Mouse (Mus musculus): ENCODE data around the gene Myadml2. TPM values are rescaled to one million over a fixed set of nuclear protein-coding genes. Genes with fewer than 3 reads are reported as not detected.

The Myadml2 gene
- total and polyA plus RNA-seq, 3 experiments: 0.68 TPM; not detected in 2

DNA sequence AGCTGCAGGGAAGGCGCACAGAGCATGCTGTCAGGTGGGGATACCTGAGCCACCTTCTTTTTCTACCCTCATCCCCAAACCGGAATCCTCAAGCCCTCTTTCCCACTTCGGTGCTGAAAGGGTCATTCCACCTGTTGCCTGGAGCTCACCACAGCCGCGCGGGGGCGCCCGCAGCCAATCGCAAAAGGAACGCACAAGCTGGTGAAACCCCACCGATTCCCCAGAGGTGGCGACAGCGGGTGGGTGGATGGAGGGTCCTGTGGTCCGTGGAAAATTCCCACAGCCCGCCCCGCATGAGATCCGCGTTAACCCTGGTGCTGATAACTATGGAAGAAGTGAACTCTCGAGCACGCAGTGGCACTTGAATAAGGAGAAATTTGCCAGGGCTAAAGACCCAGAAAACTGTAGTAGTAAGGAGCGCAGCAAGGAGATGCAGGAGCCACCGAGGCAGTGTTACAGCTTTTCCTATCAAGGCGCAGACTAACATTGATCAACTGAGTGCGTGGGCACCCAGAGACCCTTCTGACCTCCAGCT is 11.0 kb upstream of the Myadml2 start (continued):
- TF ChIP-seq TBP (conservative IDR thresholded peaks at IDR 0.05; ENCODE audit: low read depth, low read length): no peak
- TF ChIP-seq HCFC1 (IDR thresholded peaks at IDR 0.05; ENCODE audit: low read depth, low read length): peak; percentile 36; the same call in 1 of the 2 replicates
- no peak for TF ChIP-seq NRF1 (IDR thresholded peaks at IDR 0.05; ENCODE audit: low read depth, low read length)
- 0 out of 2 replicates have a peak, but pooled peaks have one; percentile 26 for TF ChIP-seq CHD2 (IDR thresholded peaks at IDR 0.05; ENCODE audit: low read length)
- peak; percentile 77 for TF ChIP-seq ZC3H11A (IDR thresholded peaks at IDR 0.05; ENCODE audit: low read depth, low read length)
- TF ChIP-seq SMC3 (IDR thresholded peaks at IDR 0.05; ENCODE audit: low read depth, low read length): peak; percentile 99
- no peak for TF ChIP-seq JUND (conservative IDR thresholded peaks at IDR 0.05; ENCODE audit: low read depth, low read length)
- TF ChIP-seq ELF1 (IDR thresholded peaks at IDR 0.05; ENCODE audit: low read depth, low read length): 0 out of 2 replicates have a peak, but pooled peaks have one; percentile 17
- peak; percentile 73 for TF ChIP-seq MEF2A (IDR thresholded peaks at IDR 0.05; ENCODE audit: borderline replicate concordance, low read depth, low read length)
- TF ChIP-seq ZMIZ1 (IDR thresholded peaks at IDR 0.05; ENCODE audit: low read depth, low read length): no peak
- TF ChIP-seq GABPA (IDR thresholded peaks at IDR 0.05; ENCODE audit: insufficient replicate concordance, low read depth, low read length): no peak
- no peak for TF ChIP-seq CHD1 (IDR thresholded peaks at IDR 0.05; ENCODE audit: low read depth, low read length)

DNA sequence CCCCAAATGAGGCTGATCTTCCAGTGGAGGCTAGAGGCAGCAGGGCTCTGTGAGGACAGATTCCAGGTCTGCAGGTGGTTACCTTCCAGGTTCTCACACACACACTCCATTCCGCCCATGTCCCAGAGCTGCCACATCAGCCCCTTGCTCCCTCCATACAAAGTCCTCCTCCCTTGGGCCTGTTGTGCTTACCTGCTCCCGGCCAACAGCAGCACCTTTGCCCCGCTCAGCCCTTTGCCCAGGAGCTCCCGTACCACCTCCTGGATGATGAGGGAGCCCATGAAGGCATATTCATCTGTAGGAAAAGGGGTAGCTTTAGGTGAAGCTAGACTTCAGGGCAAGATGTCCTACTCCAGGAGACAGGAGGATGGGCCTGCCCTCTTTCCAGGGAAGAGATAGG is 9.3 kb upstream of the Myadml2 start:
- DNase-seq (ENCODE audit: extremely low read depth): no peak
- dilution Hi-C loops (cut with MboI; ENCODE audit: extremely low pct_ligation_motif_present, extremely low pct_unique_long_range_greater_than_20kb, low sequenced_read_pairs): no loop called here
- Histone ChIP-seq H3K79me2 (replicated peaks; ENCODE audit: control insufficient read depth, extremely low read depth, insufficient read depth, poor library complexity, severe bottlenecking) (no peaks in the 10 kb centered on the region), H3K27ac (ENCODE audit: insufficient read depth, low read depth) (no peak overlapping the region), H3K27me3 (replicated peaks) (peaks cover 65% of the 10 kb centered on the region), H3K36me3 (replicated peaks in 1 of 2; ENCODE audit: control insufficient read depth in 1 of 2, insufficient read depth in 1 of 2, low read length in 1 of 2) (no peaks in the 10 kb centered on the region), H3K4me1 (ENCODE audit: control insufficient read depth in 1 of 2, insufficient read depth in 2 of 2) (peaks cover 0 to 14% of the 10 kb centered on the region in 2 experiments; a peak in 3 of 4 replicates), H3K4me2 (ENCODE audit: insufficient read depth, low read depth, poor library complexity, severe bottlenecking) (no peak overlapping the region), H3K9me3 (replicated peaks; ENCODE audit: low read length) (peaks cover 7% of the 10 kb centered on the region), H3K4me3 (replicated peaks in 1 of 3; ENCODE audit: low read depth in 2 of 3, low read length in 2 of 3, poor library complexity in 1 of 3) (no peak overlapping the region), H3K9ac (ENCODE audit: insufficient read depth, low read depth) (no peak overlapping the region)
- in situ Hi-C loops (cut with MboI; ENCODE audit: low pct_ligation_motif_present, low pct_unique_long_range_greater_than_20kb, low sequenced_read_pairs): no loop called here
- TF ChIP-seq MAFK (IDR thresholded peaks at IDR 0.05; ENCODE audit: insufficient replicate concordance, low read length) (no peak), RAD21 (IDR thresholded peaks at IDR 0.05; ENCODE audit: low read depth, low read length) (no peak), JUND (conservative IDR thresholded peaks at IDR 0.05; ENCODE audit: low read depth, low read length) (no peak), E2F4 (IDR thresholded peaks at IDR 0.05; ENCODE audit: insufficient replicate concordance, low read depth, low read length) (no peak), PAX5 (IDR thresholded peaks at IDR 0.05; ENCODE audit: low read length) (no peak), ETS1 (conservative IDR thresholded peaks at IDR 0.05; ENCODE audit: low read depth, low read length) (no peak), MAX (IDR thresholded peaks at IDR 0.05; ENCODE audit: low read length) (no peak), UBTF (IDR thresholded peaks at IDR 0.05; ENCODE audit: low read depth, low read length) (no peak), NRF1 (IDR thresholded peaks at IDR 0.05; ENCODE audit: low read depth, low read length) (no peak), KAT2A (IDR thresholded peaks at IDR 0.05; ENCODE audit: insufficient replicate concordance, low read length) (no peak), NELFE (IDR thresholded peaks at IDR 0.05; ENCODE audit: low read depth, low read length) (no peak), RCOR1 (conservative IDR thresholded peaks at IDR 0.05; ENCODE audit: low read depth, low read length) (no peak), USF1 (IDR thresholded peaks at IDR 0.05; ENCODE audit: low read depth, low read length) (no peak), CHD1 (IDR thresholded peaks at IDR 0.05; ENCODE audit: low read depth, low read length) (no peak), CTCF (conservative IDR thresholded peaks at IDR 0.05 in 1 of 2, IDR thresholded peaks at IDR 0.05 in 1 of 2; ENCODE audit: low read depth in 2 of 2, low read length in 2 of 2) (no peak), ELF1 (IDR thresholded peaks at IDR 0.05; ENCODE audit: low read depth, low read length) (no peak), JUN (IDR thresholded peaks at IDR 0.05; ENCODE audit: insufficient read depth, low read depth, low read length) (no peak), POLR2AphosphoS2 (IDR thresholded peaks at IDR 0.05; ENCODE audit: low read depth, low read length) (no peak), MXI1 (IDR thresholded peaks at IDR 0.05; ENCODE audit: low read depth, low read length) (no peak), GABPA (IDR thresholded peaks at IDR 0.05; ENCODE audit: insufficient replicate concordance, low read depth, low read length) (no peak)
